Mouse (Mus musculus): ENCODE results near the gene Syngr3. TPM values are rescaled to one million over a fixed set of nuclear protein-coding genes. Genes with fewer than 3 reads are reported as not detected.

Gene Syngr3
- polyA plus RNA-seq, 1 experiment from 2014 or later, result 5.0 TPM

DNA sequence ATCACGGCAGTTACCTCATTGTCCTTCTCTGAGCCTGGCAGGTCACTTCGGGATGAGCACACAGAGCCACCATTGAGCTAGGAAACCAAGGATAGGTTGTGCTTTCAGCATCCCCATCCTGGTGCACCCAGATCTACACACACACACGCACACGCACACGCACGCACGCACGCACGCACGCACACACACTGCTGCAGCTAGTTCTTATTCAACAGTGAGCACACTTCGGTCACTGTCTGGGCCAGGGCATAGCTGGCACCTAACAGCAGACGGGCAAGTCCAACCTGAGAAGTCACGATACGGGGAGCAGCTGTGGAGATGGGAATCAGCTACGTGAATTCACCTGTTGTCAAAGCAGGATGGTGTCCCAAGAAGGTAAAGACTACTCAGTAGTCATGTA lies 49.2 kb downstream of the Syngr3 start:
- Histone ChIP-seq H3K36me3 (ENCODE audit: control insufficient read depth, insufficient read depth, low read length) (peaks cover 3% of the 10 kb centered on the region; the same call in 1 of the 2 replicates), H3K4me2 (replicated peaks; ENCODE audit: low read depth) (no peak overlapping the region), H3K27ac (replicated peaks) (0 out of 2 replicates have a peak overlapping the region, but pooled peaks have one; percentile 78), H3K9ac (ENCODE audit: low read length) (no peak overlapping the region), H3K4me1 (replicated peaks; ENCODE audit: control insufficient read depth, insufficient read depth) (no peaks in the 10 kb centered on the region; the same call in none of the 2 replicates), H3K9me3 (ENCODE audit: control insufficient read depth, low read length) (no peaks in the 10 kb centered on the region), H3K27me3 (ENCODE audit: control insufficient read depth, insufficient read depth, low read length) (no peaks in the 10 kb centered on the region), H3K4me3 (ENCODE audit: low read depth, low read length) (no peak overlapping the region)
- ATAC-seq (ENCODE audit: low FRiP score, low TSS enrichment) (no peak), DNase-seq (ENCODE audit: low spot score) (no peak)
- WGBS, result 95% methylated on average over 15 of the region's 15 CpGs
- no peak for TF ChIP-seq EP300 (optimal IDR thresholded peaks at IDR 0.05)
- no peak for TF ChIP-seq CTCF (IDR thresholded peaks at IDR 0.05; ENCODE audit: low read depth)

GRCm38 (mm10) chr17:24640119-24640518 lies 49.6 kb downstream of the Syngr3 start:
- 88% methylated on average over 7 of the region's 7 CpGs for WGBS
- H3K9ac ChIP-seq (ENCODE audit: low read length), result no peak overlapping the region
- peaks cover 3% of the 10 kb centered on the region; the same call in 1 of the 2 replicates for H3K36me3 ChIP-seq (ENCODE audit: control insufficient read depth, insufficient read depth, low read length)

DNA sequence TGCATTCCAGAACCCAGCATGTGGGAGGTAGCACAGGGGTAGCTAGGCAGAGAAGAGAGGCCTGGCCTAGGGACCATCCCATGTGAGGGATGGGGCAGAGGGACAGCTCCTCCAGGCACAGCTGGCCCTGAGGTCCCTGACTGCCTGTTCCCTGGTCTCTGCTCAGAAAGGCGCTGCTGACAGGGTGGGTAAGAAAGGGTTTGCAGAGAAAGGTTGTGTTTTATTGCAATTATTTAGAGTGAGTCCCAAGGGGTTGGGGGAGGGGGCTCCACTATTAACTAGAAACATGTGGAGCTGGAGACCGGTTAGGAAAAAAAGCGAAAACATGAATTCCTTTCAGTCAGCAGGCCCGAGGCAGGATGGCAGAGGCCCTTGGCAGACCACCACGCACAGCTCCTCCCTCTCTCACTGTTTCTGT lies 50.2 kb downstream of the Syngr3 start:
- Histone ChIP-seq H3K9me3 (ENCODE audit: control insufficient read depth, low read length) (no peaks in the 10 kb centered on the region), H3K4me3 (ENCODE audit: low read depth, low read length) (no peak overlapping the region), H3K9ac (ENCODE audit: low read length) (no peak overlapping the region), H3K36me3 (ENCODE audit: control insufficient read depth, insufficient read depth, low read length) (peaks cover 3% of the 10 kb centered on the region; the same call in 1 of the 2 replicates), H3K4me2 (replicated peaks; ENCODE audit: low read depth) (no peak overlapping the region), H3K4me1 (replicated peaks; ENCODE audit: control insufficient read depth, insufficient read depth) (no peaks in the 10 kb centered on the region; the same call in 1 of the 2 replicates), H3K27ac (replicated peaks) (peak overlapping the region; percentile 78), H3K27me3 (ENCODE audit: control insufficient read depth, insufficient read depth, low read length) (no peaks in the 10 kb centered on the region)
- TF ChIP-seq CTCF (IDR thresholded peaks at IDR 0.05; ENCODE audit: low read depth) (no peak), EP300 (optimal IDR thresholded peaks at IDR 0.05) (no peak)
- 52% methylated on average over 5 of the region's 5 CpGs for WGBS
- peak; percentile 10; the same call in 1 of the 2 replicates for ATAC-seq (ENCODE audit: low FRiP score, low TSS enrichment)
- DNase-seq (ENCODE audit: low spot score), result no peak

More at GRCm38 (mm10) chr17:24640119-24640518, 49.6 kb downstream of the Syngr3 start:
- Histone ChIP-seq H3K4me3 (ENCODE audit: low read depth, low read length) (no peak overlapping the region), H3K9me3 (ENCODE audit: control insufficient read depth, low read length) (no peaks in the 10 kb centered on the region), H3K4me1 (replicated peaks; ENCODE audit: control insufficient read depth, insufficient read depth) (no peaks in the 10 kb centered on the region; the same call in 1 of the 2 replicates), H3K4me2 (replicated peaks; ENCODE audit: low read depth) (no peak overlapping the region), H3K27me3 (ENCODE audit: control insufficient read depth, insufficient read depth, low read length) (no peaks in the 10 kb centered on the region), H3K27ac (replicated peaks) (peak overlapping the region; percentile 78)
- no peak for DNase-seq (ENCODE audit: low spot score)
- ATAC-seq (ENCODE audit: low FRiP score, low TSS enrichment), result no peak
- TF ChIP-seq CTCF (IDR thresholded peaks at IDR 0.05; ENCODE audit: low read depth) (no peak), EP300 (optimal IDR thresholded peaks at IDR 0.05) (no peak)

GRCm38 (mm10) chr17:24638840-24639239 lies 50.9 kb downstream of the Syngr3 start:
- Histone ChIP-seq H3K4me2 (replicated peaks; ENCODE audit: low read depth) (no peak overlapping the region), H3K4me1 (replicated peaks; ENCODE audit: control insufficient read depth, insufficient read depth) (no peaks in the 10 kb centered on the region; the same call in 1 of the 2 replicates), H3K27me3 (ENCODE audit: control insufficient read depth, insufficient read depth, low read length) (no peaks in the 10 kb centered on the region), H3K27ac (replicated peaks) (peak overlapping the region; percentile 78), H3K4me3 (ENCODE audit: low read depth, low read length) (no peak overlapping the region), H3K9me3 (ENCODE audit: control insufficient read depth, low read length) (no peaks in the 10 kb centered on the region), H3K9ac (ENCODE audit: low read length) (no peak overlapping the region), H3K36me3 (ENCODE audit: control insufficient read depth, insufficient read depth, low read length) (peaks cover 3% of the 10 kb centered on the region; the same call in 1 of the 2 replicates)
- DNase-seq (ENCODE audit: low spot score), result no peak
- no peak for TF ChIP-seq EP300 (optimal IDR thresholded peaks at IDR 0.05)
- TF ChIP-seq CTCF (IDR thresholded peaks at IDR 0.05; ENCODE audit: low read depth), result no peak
- WGBS, result 44% methylated on average over 9 of the region's 9 CpGs
- peak; percentile 77 for ATAC-seq (ENCODE audit: low FRiP score, low TSS enrichment)

DNA sequence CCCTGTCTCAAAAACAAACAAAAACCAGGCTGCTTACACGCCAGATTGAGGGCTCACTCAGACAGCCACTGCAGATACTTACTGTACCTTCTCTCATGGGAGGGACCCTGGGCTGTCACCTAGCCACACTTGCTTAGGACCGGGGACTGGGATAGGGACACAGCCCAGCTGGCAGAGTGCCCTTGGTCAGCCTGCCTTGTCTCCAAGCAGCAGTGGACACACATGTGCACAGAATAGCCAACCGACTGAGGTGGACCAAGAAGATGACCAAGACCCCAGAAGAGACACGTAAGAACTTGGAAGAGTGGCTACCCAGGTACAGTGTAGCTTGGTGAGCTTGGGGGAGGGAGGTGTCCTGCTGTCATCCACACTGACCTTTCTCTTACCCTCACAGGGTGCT lies 51.5 kb downstream of the Syngr3 start:
- TF ChIP-seq EP300 (optimal IDR thresholded peaks at IDR 0.05) (no peak), CTCF (IDR thresholded peaks at IDR 0.05; ENCODE audit: low read depth) (no peak)
- 82% methylated on average over 4 of the region's 4 CpGs for WGBS
- peaks cover 3% of the 10 kb centered on the region; the same call in 1 of the 2 replicates for H3K36me3 ChIP-seq (ENCODE audit: control insufficient read depth, insufficient read depth, low read length)
- no peaks in the 10 kb centered on the region; the same call in 1 of the 2 replicates for H3K4me1 ChIP-seq (replicated peaks; ENCODE audit: control insufficient read depth, insufficient read depth)
- no peak for ATAC-seq (ENCODE audit: low FRiP score, low TSS enrichment)
- no peaks in the 10 kb centered on the region for H3K9me3 ChIP-seq (ENCODE audit: control insufficient read depth, low read length)
- H3K27me3 ChIP-seq (ENCODE audit: control insufficient read depth, insufficient read depth, low read length), result no peaks in the 10 kb centered on the region
- no peak overlapping the region for H3K9ac ChIP-seq (ENCODE audit: low read length)
- no peak overlapping the region for H3K4me3 ChIP-seq (ENCODE audit: low read depth, low read length)
- no peak for DNase-seq (ENCODE audit: low spot score)
- no peak overlapping the region for H3K4me2 ChIP-seq (replicated peaks; ENCODE audit: low read depth)
- peak overlapping the region; percentile 40 for H3K27ac ChIP-seq (replicated peaks)

GRCm38 (mm10) chr17:24636781-24637481 lies 52.8 kb downstream of the Syngr3 start:
- DNase-seq (ENCODE audit: low spot score) (no peak), ATAC-seq (ENCODE audit: low FRiP score, low TSS enrichment) (no peak)
- no peak overlapping the region for H3K4me3 ChIP-seq (ENCODE audit: low read depth, low read length)
- no peak for TF ChIP-seq CTCF (IDR thresholded peaks at IDR 0.05; ENCODE audit: low read depth)
- TF ChIP-seq EP300 (optimal IDR thresholded peaks at IDR 0.05), result no peak
- WGBS, result 69% methylated on average over 5 of the region's 5 CpGs
- H3K4me1 ChIP-seq (replicated peaks; ENCODE audit: control insufficient read depth, insufficient read depth), result peaks cover under 1% of the 10 kb centered on the region; the same call in 1 of the 2 replicates
- peaks cover 3% of the 10 kb centered on the region; the same call in 1 of the 2 replicates for H3K36me3 ChIP-seq (ENCODE audit: control insufficient read depth, insufficient read depth, low read length)
- no peaks in the 10 kb centered on the region for H3K9me3 ChIP-seq (ENCODE audit: control insufficient read depth, low read length)
- no peak overlapping the region for H3K27ac ChIP-seq (replicated peaks)
- no peak overlapping the region for H3K9ac ChIP-seq (ENCODE audit: low read length)
- no peak overlapping the region for H3K4me2 ChIP-seq (replicated peaks; ENCODE audit: low read depth)
- H3K27me3 ChIP-seq (ENCODE audit: control insufficient read depth, insufficient read depth, low read length), result no peaks in the 10 kb centered on the region

Measured in stomach, postnatal 0 days (tissue).